Mouse (Mus musculus) hindbrain, embryonic 15.5 days (tissue): ENCODE measurements around the gene Txnrd3. TPM values are rescaled to one million over a fixed set of nuclear protein-coding genes. Genes with fewer than 3 reads are reported as not detected.

ENCODE experiments used
- ATAC-seq: fragments of 200-750 bp; cut with Nextera tagmentation; 2 replicates; pipeline ENCODE4 v1.8.0; 2017; ENCODE audit warnings: low read depth, moderate number of reproducible peaks, moderate TSS enrichment; ENCODE audit not compliant: low FRiP score
- H3K27ac ChIP-seq: fragments of 300-500 bp; sonication (generic); replicated peaks from 2 replicates; pipeline ENCODE4 v1.5.1; 2015; ENCODE audit warnings: mild to moderate bottlenecking, inconsistent platforms
- H3K27me3 ChIP-seq: fragments of 300-500 bp; sonication (generic); 2 replicates; pipeline ENCODE4 v1.6.1; 2015; ENCODE audit warnings: control low read depth, inconsistent platforms
- H3K36me3 ChIP-seq: fragments of 300-500 bp; sonication (generic); 2 replicates; pipeline ENCODE4 v1.6.1; 2015; ENCODE audit warnings: control low read depth, inconsistent platforms
- H3K4me1 ChIP-seq: fragments of 300-500 bp; sonication (generic); replicated peaks from 2 replicates; pipeline ENCODE4 v1.6.1; 2015; ENCODE audit warnings: control low read depth, inconsistent platforms
- H3K4me2 ChIP-seq: fragments of 300-500 bp; sonication (generic); 2 replicates; pipeline ENCODE4 v1.6.1; 2015; ENCODE audit warnings: moderate library complexity, mild to moderate bottlenecking, inconsistent platforms
- H3K4me3 ChIP-seq: fragments of 300-500 bp; sonication (generic); 2 replicates; pipeline ENCODE4 v1.5.1; 2015; ENCODE audit warnings: mild to moderate bottlenecking, inconsistent platforms
- H3K9ac ChIP-seq: fragments of 300-500 bp; sonication (generic); 2 replicates; pipeline ENCODE4 v1.6.1; 2015; ENCODE audit warnings: inconsistent platforms
- H3K9me3 ChIP-seq: fragments of 300-500 bp; sonication (generic); 2 replicates; pipeline ENCODE4 v1.6.1; 2016; ENCODE audit warnings: control low read depth, inconsistent platforms
- WGBS: fragments of 180-500 bp; shearing (Covaris S2); methylation state at CpG from one replicate; pipeline ENCODE4 v1.1.7; 2015; 5-methylcytosine and 5-hydroxymethylcytosine counted together
- polyA plus RNA-seq: library from polyadenylated mRNA; unstranded; fragments of >200 nt; fragmentation: Nextera tagmentation; extraction: Ambion mirVana; gene quantifications from 2 replicates; pipeline ENCODE4 v1.2.1, GENCODE M21; 2015

The Txnrd3 gene
- polyA plus RNA-seq, 1 experiment from 2014 or later: 16.5 TPM

DNA sequence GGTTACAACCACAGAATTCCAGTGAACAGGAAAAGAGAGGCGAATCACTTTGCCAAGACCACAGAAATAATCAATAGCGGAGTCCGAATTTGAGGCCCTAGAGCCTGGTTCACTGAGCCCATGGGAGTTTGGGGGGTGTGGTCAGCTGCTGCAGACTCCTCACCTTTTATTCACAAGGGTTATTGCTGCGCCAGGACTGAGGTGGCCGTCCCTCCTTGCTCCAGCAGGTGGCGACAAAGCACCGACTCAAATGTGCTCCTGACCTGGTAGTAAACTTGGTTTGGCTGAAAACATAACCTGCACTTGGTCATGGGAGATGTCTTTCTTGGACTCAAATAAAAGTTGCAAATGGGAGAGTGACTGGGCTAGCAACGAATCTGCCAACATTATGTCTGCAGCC lies 36.4 kb downstream of the Txnrd3 start:
- 13% methylated on average over 8 of the region's 8 CpGs for WGBS
- Histone ChIP-seq H3K27me3 (no peaks in the 10 kb centered on the region), H3K4me3 (no peak overlapping the region), H3K27ac (no peak overlapping the region), H3K4me2 (no peak overlapping the region), H3K36me3 (no peaks in the 10 kb centered on the region), H3K9me3 (no peaks in the 10 kb centered on the region), H3K4me1 (no peaks in the 10 kb centered on the region; the same call in 1 of the 2 replicates), H3K9ac (no peak overlapping the region)
- 0 out of 2 replicates have a peak, but pooled peaks have one; percentile 5 for ATAC-seq

DNA sequence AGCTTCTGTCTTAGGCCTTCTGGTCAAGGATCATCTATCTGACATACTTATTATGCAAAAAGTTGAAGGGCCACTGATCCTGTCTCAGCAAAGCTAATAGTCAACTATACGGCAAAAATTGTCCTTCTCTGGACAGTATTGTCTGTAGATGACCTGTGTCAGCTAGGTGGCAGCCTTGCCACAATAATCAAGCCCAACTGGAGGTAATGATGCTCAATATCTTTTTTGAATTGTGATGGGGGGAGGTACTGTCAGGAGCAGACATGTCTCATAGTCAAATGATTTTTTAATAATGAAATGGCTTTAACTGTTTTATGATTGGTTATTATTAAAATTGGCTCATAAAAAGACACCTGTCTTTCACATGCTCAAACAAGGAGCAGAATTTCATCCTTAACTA lies 40.4 kb downstream of the Txnrd3 start:
- Histone ChIP-seq H3K4me2 (no peak overlapping the region), H3K36me3 (no peaks in the 10 kb centered on the region), H3K4me3 (no peak overlapping the region), H3K27me3 (no peaks in the 10 kb centered on the region), H3K4me1 (no peaks in the 10 kb centered on the region; the same call in 1 of the 2 replicates), H3K27ac (no peak overlapping the region), H3K9me3 (no peaks in the 10 kb centered on the region), H3K9ac (no peak overlapping the region)
- ATAC-seq: no peak
- 57% methylated on average over 1 of the region's 1 CpGs for WGBS

GRCm38 (mm10) chr6:89687100-89687499 lies 43.3 kb downstream of the Txnrd3 start:
- Histone ChIP-seq H3K4me2 (no peak overlapping the region), H3K27ac (no peak overlapping the region), H3K9me3 (no peaks in the 10 kb centered on the region), H3K9ac (no peak overlapping the region), H3K27me3 (no peaks in the 10 kb centered on the region), H3K4me1 (no peaks in the 10 kb centered on the region), H3K36me3 (no peaks in the 10 kb centered on the region), H3K4me3 (no peak overlapping the region)
- WGBS: 73% methylated on average over 1 of the region's 1 CpGs
- ATAC-seq: no peak

DNA sequence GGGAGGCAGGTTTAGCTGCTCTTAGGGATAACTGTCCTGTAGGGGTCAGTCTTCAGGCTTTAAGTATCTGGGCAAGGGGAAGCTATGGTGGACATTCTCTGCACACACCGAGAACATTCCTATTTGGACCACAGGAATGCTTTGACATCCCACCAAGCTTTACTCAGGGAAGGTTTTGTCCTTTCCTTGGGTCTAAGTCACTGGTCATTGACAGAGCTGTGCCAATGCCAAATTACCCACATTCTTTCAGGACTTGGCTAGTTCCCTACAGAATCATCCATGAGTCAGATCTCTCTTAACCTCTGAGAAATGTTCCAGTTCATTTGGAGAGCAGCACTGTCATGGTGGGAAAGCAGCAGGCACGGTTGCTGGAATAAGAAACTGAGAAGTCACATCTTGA lies 62.8 kb downstream of the Txnrd3 start:
- WGBS: 74% methylated on average over 2 of the region's 2 CpGs
- no peaks in the 10 kb centered on the region for H3K36me3 ChIP-seq
- no peak for ATAC-seq

GRCm38 (mm10) chr6:89707240-89707639 lies 63.5 kb downstream of the Txnrd3 start, which contains the start of gene Vmn1r40:
TSS of gene Vmn1r40 (plus strand) at chr6:89707540.
- ATAC-seq: no peak
- no peak within 1 kb of the TSS for H3K9ac ChIP-seq

More for the DNA sequence above, 62.8 kb downstream of the Txnrd3 start:
- Histone ChIP-seq H3K27ac (no peak overlapping the region), H3K9me3 (no peaks in the 10 kb centered on the region), H3K4me1 (no peaks in the 10 kb centered on the region), H3K9ac (no peak overlapping the region), H3K4me3 (no peak overlapping the region), H3K4me2 (no peak overlapping the region), H3K27me3 (no peaks in the 10 kb centered on the region)

GRCm38 (mm10) chr6:89718051-89718450 lies 74.3 kb downstream of the Txnrd3 start:
- Histone ChIP-seq H3K36me3 (no peaks in the 10 kb centered on the region), H3K4me2 (no peak overlapping the region), H3K9me3 (no peaks in the 10 kb centered on the region), H3K27ac (no peak overlapping the region), H3K4me1 (no peaks in the 10 kb centered on the region), H3K4me3 (no peak overlapping the region), H3K27me3 (no peaks in the 10 kb centered on the region), H3K9ac (no peak overlapping the region)
- no peak for ATAC-seq

More at GRCm38 (mm10) chr6:89707240-89707639, 63.5 kb downstream of the Txnrd3 start, which contains the start of gene Vmn1r40:
- Histone ChIP-seq H3K27ac (no peak within 1 kb of the TSS), H3K27me3 (no peaks in the 10 kb centered on the region), H3K36me3 (no peaks in the 10 kb centered on the region), H3K4me1 (no peaks in the 10 kb centered on the region), H3K9me3 (no peaks in the 10 kb centered on the region), H3K4me3 (no peak within 1 kb of the TSS), H3K4me2 (no peak within 1 kb of the TSS)
- WGBS: 89% methylated on average over 4 of the region's 4 CpGs

Other genes starting within 250 kb of the Txnrd3 start
- 173 and 178 TPM in 2 replicates for gene Chchd6, start 48.3 kb upstream of the Txnrd3 start, polyA plus RNA-seq
- not detected in 2 replicates for gene Vmn1r40, start 63.6 kb downstream of the Txnrd3 start, polyA plus RNA-seq
- not detected in 2 replicates for gene Vmn1r41, start 96.8 kb downstream of the Txnrd3 start, polyA plus RNA-seq
- not detected in 2 replicates for gene Vmn1r42, start 232.4 kb downstream of the Txnrd3 start, polyA plus RNA-seq
- gene Vmn1r43, start 232.4 kb downstream of the Txnrd3 start, polyA plus RNA-seq: not detected in 2 replicates
- gene Vmn1r44, start 239.7 kb downstream of the Txnrd3 start, polyA plus RNA-seq: not detected in 2 replicates